Mouse (Mus musculus) left cerebral cortex, adult 8-10 months (tissue): Measurements from ENCODE around the gene Tbc1d10c. TPM values are rescaled to one million over a fixed set of nuclear protein-coding genes. Genes with fewer than 3 reads are reported as not detected.
"Not testable (repeated sequence)": the region's sequence is repeated elsewhere in the genome, so short reads cannot be mapped to it uniquely, and the experiment has no call there.

ENCODE experiments used
- DNase-seq, 2 experiments: peaks; one replicate each; pipeline ENCODE4 v3.0.0; 2022; ENCODE audit warnings: low spot score in 2 of 2
- microRNA-seq, 2 experiments: library from miRNA; unstranded; fragments of <30 nt; microRNA quantifications; one replicate each; pipeline ENCODE4 v1.2.0; 2022
- total RNA-seq, 4 experiments: library from RNA; stranded (reverse); gene quantifications; 2 replicates each; pipeline ENCODE4 v1.2.4; 2022

The Tbc1d10c gene
- total RNA-seq, 4 experiments from 2014 or later, result 1.6 to 3.3 (median 2.7) TPM

DNA sequence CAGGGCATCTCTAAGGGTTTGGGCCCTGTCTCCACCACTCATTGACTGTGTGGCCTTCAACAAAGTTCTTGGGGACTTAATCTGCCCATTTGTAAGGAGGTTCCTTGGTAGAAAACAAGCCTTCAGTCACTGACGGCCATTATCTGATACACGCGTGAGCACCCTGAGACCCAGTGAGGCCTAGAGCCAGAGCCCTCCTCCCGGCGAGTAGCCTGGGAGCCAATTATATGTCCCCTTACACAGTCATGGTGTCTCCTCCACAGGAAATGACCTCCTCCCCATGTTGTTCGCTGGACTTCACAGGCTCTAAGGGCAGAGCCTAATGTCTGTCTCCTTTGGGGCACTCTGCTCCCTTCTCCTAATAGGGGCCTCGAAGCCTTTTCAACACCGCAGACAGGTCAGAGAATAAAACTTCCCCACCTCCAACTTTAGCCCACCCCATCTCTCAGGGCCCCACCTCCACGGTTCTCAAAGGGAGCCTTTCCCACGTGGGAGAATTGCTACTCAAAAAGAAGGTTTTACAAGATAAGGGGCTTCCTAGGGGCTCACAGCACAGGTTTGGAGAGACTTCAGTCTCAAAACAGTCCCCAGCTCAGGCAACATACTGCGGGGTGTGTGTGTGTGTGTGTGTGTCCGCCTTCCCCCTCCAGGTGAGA lies 44.6 kb downstream of the Tbc1d10c start:
- DNase-seq, result no peak

DNA sequence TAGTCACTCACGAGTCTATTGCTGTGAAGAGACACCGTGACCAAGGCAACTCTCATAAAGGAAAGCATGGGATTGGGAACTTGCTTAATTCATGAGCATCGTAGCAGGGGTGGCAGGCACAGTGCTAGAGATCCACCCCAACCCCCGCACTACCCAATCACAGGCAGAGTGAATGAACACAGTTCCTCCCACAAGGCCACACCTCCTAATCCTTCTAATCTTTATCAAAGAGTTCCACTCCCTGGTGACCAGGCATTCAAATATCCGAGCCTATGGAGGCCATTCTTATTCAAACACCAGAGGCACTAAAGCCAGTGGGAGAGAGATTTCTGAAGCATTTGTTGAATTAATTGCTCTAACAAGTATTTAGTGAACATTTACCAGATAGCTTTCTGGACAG lies 45.1 kb downstream of the Tbc1d10c start:
- no peak for DNase-seq

DNA sequence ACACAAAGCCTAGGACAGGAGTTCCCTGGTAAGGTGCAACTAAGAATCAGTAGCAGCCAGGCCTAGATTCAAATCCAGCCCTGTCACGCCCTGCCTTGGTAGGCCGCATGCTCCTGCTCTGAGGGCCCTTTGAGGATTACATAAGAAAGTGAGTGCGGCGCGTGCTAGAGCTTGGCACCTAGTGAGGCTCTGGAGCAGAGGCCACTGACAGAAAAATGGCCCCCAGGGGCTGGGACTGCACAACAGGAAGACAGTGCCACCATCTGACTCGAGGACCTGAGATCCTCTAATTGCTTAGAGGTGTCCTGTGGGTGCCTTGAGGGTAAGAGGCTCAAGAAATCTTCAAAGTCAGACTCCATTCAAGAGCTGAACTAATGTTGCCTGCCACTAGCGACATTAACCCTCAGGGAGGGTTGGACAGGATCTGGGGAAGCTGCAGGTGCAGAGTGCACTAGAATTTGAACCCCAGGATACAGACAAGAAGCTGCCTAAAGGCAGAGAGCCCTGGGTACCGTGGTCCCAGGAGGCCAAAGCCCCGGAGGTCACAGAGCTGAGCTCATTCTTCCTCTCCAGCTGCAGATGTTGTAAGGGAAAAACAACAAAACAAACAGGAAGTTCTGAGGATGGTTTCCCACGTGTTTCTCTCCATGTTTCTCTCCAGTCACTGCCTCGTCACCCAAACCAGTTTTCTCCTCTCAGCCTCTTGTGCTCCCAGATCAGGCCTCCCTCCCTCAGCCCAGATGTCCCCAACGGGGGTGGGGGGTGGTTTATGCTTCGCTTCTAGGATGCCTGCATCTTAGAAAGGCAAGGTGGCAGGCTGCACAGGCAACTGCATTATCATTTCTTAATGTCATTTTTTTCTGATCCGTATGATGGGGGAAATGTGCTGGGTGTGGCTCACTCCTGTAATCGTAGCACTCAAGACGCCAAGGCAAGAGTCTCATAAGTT lies 46.3 kb downstream of the Tbc1d10c start:
- no peak for DNase-seq

DNA sequence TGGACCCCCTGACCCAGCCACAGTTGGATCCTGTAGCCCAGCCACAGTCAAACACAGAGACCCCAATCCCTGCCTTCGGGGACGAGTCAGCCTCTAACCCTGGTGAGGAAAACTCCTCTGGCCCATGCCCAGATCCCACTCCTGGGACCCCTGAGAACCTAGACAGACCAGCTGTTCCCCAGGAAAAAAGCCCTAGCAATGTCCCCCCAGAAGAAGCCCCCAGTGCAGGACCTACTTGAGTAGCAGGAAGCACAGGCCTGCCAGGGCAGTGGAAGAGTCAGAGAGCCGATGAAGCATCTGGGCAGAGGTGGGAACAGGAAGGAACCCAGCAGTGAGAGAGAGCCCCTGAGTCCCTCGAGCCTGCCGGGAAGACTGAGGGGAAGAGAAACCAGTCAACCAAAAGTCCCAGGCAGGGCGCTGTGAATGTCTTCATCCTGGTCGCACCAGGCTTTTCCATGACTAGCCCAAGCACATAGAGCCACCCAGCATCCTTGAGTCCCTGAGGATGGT lies 47.3 kb downstream of the Tbc1d10c start, which contains the start of gene Cabp4:
TSS of gene Cabp4 (minus strand) at position 275 of the 510 bp plus-strand sequence.
- no peak for DNase-seq

DNA sequence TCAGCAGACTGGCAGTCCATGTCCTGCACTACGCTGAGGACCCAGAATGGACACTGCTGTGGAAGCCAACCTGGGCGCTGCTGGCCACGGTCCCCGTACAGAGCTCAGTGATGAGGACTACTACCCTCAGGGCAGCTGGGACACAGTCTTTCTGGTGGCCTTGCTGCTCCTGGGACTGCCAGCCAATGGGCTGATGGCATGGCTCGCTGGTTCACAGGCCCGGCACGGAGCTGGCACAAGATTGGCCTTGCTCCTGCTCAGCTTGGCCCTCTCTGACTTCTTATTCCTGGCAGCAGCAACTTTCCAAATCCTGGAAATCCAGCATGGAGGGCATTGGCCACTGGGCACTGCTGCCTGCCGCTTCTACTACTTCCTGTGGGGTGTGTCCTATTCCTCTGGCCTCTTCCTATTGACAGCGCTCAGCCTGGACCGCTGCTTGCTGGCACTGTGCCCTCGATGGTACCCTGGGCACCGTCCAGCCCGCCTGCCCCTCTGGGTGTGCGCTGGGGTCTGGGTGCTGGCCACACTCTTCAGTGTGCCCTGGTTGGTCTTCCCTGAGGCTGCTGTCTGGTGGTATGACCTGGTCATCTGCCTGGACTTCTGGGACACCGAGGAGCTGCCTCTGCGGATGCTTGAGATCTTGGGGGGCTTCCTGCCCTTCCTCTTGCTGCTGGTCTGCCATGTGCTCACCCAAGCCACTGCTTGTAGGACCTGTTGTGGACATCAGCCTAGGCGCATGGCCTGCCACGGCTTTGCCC lies 48.5 kb downstream of the Tbc1d10c start:
- no peak for DNase-seq

DNA sequence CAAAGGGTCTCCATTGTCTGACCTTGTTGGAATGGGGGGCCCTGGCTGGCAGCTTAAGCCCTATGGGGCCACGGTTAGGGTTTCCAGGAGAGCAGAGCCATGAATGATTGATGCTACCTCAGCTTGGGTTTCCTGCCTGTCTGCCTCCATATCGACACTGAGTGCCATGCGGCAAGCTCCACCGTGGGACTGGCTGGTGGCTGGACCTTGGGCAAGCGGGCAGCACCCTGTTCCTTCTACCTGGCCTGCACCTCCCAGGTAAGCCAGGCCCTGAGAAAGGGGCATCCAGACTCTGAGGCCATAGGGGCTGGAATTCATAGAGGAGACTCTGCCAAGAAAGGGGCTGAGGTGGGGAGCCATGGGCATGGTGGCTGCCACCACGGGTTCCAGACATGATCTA lies 50.9 kb downstream of the Tbc1d10c start:
- no peak for DNase-seq

DNA sequence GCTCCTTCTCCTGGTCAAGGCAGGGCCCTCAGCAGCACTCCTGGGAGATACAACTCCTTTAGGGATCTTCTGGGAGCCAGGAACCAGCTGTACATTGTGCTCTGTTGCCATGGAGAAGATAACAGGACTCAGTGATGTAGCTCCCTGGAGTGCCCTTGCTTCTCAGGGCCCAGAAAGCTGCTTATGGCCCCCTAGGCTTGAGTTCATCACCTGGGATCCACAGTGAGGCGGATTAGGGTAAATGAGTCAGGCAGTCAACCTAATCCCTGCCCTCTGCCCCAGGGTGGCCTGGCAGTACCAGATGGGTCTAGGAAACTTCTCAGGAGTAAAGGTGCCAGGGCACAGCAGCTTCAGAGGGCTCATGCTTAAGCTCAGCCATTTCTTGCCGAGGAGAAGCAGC lies 51.6 kb downstream of the Tbc1d10c start, which contains the start of gene Gpr152:
TSS of gene Gpr152 (plus strand) at position 342 of the 400 bp plus-strand sequence.
- DNase-seq, result no peak

DNA sequence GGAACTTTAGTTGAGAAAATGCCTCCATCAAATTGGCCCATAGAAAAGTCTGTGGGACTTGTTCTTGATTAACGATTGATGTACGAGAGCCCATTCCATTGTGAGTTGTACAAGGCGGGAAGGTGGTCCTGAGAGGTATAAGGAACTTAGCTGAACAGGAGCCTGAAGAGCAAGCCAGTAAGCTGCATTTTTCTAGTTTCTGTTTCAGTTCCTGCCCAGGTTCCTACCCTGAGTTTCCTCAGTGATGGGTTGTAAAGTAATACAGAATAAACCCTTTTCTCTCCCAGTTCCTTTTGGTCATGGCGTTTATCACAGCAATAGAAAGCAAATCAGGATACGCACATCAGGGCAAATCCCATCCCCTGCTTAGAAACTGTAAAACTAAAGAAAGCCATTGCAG lies 53.2 kb downstream of the Tbc1d10c start:
- DNase-seq, result no peak

DNA sequence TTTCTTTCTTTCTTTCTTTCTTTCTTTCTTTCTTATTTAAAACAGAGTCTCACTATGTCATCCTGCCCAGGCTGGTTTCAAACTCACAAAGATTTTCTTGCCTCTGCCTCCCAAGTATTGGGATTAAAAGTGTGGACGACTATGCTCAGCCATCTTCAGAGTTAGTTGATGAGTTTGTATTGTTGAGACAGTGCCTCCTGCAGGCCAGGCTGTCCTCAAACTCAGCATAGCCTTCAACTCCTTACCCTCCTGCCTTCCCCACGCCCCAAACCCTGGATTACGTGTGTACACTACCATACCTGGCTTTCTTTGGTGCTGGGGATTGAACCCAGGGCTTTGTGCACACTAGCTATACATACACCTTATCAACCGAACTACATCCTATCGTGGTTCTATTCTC lies 54.6 kb downstream of the Tbc1d10c start:
- DNase-seq, result no peak

DNA sequence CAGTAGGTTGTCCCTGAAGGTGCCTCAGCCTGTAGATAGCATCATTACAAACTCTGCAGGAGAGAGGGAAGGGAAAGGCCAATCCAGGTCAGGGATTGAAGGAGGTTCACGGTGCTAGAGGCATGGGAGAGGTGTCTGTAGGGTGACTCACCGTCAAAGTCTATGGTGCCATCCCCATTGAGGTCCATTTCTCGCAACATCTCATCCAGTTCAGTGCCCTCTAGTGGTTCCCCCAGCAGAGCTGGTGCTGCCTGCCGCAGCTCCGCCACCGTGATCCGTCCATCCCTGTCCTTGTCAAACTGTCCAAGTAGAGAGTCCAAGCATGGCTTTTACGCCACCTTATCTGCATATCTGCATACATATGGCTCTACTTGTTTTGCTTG lies 55.1 kb downstream of the Tbc1d10c start:
- DNase-seq, result not testable (repeated sequence)

DNA sequence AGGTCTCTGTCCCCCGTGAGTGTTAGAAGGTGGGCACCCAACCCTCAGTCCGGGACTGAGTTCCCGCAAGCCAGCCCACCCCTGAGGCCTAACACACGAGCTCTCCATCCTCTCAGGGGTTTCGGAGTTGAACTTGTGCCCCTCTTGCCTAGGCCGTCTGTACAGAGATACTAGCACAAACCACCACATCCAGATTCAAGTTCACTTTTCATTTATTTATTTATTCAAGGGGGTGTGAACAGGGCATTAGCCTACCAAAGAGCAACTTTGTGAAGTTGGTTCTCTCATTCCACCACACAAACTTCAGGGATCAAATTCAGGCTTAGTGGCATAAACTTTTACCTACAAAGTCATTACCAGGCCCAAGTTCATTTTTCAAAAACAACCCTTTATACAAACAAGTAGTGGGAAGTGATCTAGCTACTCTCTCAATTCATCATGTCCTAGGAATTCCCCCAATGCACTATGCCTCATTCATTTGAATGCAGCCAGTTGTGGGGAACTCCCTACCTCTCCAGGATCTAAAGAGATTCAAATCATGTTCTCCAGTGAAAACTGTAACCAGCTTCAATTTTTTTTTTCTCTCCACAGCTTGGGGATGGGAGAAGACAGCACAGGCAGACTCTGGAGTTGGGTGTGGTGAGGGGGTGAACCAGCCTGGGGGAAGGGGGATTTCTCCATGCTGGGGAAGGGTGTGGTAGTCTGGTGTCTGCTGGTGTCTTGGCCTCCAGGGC lies 55.7 kb downstream of the Tbc1d10c start:
- not testable (repeated sequence) for DNase-seq

DNA sequence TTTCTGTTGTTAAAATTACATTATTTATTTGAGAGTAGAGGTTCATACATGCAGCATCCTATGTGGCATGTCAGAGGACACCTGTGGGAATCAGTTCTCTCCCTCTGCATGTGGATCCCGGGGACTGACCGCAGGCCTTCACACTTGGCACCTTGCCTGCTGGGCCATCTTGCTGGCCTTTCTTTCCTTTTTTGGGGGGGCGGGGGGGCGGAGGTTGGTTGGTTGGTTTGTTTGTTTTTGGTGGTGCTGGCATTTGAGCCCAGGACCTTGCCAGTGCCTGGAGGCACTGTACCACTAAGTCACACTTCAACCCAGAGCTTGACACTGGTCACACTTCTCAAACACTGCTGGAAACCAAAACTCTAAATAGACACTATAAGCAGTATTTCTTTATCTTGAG lies 56.7 kb downstream of the Tbc1d10c start:
- DNase-seq, result no peak

Small RNAs within 50 kb of the gene (microRNA-seq; reads per million reads assigned to microRNA genes)
- 0 reads per million in 2 experiments for gene Gm26115

Other genes with a start within 250 kb of the Tbc1d10c start
- under 1 TPM in 2 of 4 experiments, not detected in 2; 0.44 to 0.50 TPM for gene Aldh3b3, start 232.6 kb downstream of the Tbc1d10c start, total RNA-seq
- 1 to 10 TPM in 1 of 4 experiments, under 1 TPM in 3; 0.80 to 1.3 (median 0.91) TPM for gene Aldh3b2, start 219.0 kb downstream of the Tbc1d10c start, total RNA-seq
- 1 to 10 TPM; 2.9 to 5.0 (median 4.5) TPM for gene Acy3, start 204.7 kb downstream of the Tbc1d10c start, total RNA-seq
- not detected for gene Tbx10, start 198.5 kb downstream of the Tbc1d10c start, total RNA-seq
- 10 to 100 TPM in 1 of 4 experiments, 1 to 10 TPM in 3; 7.4 to 10.5 (median 8.9) TPM for gene Nudt8, start 190.7 kb downstream of the Tbc1d10c start, total RNA-seq
- gene Gm49405, start 190.7 kb downstream of the Tbc1d10c start, total RNA-seq, result 1 to 10 TPM in 2 of 4 experiments, under 1 TPM in 2; 0.76 to 1.3 (median 1.1) TPM
- 10 to 100 TPM in 1 of 4 experiments, 1 to 10 TPM in 3; 3.9 to 11.7 (median 4.1) TPM for gene Doc2g, start 188.0 kb downstream of the Tbc1d10c start, total RNA-seq
- gene Ndufv1, start 178.5 kb downstream of the Tbc1d10c start, total RNA-seq, result 100 to 1,000 TPM; 243 to 273 (median 258) TPM
- 100 to 1,000 TPM; 405 to 436 (median 416) TPM for gene Gstp1, start 153.3 kb downstream of the Tbc1d10c start, total RNA-seq
- 10 to 100 TPM; 43.0 to 73.3 (median 55.7) TPM for gene Gstp2, start 145.3 kb downstream of the Tbc1d10c start, total RNA-seq
- gene Gstp3, start 131.7 kb downstream of the Tbc1d10c start, total RNA-seq, result not detected
- not detected for gene Cabp2, start 109.7 kb downstream of the Tbc1d10c start, total RNA-seq
- 10 to 100 TPM; 20.2 to 28.9 (median 23.4) TPM for gene Cdk2ap2, start 94.1 kb downstream of the Tbc1d10c start, total RNA-seq
- gene Pitpnm1, start 91.3 kb downstream of the Tbc1d10c start, total RNA-seq, result 100 to 1,000 TPM; 199 to 206 (median 205) TPM
- 100 to 1,000 TPM; 120 to 143 (median 134) TPM for gene Aip, start 65.4 kb downstream of the Tbc1d10c start, total RNA-seq
- under 1 TPM in 1 of 4 experiments, not detected in 3; 0.08 TPM for gene Gpr152, start 51.5 kb downstream of the Tbc1d10c start, total RNA-seq
- gene Cabp4, start 47.3 kb downstream of the Tbc1d10c start, total RNA-seq, result under 1 TPM in 3 of 4 experiments, not detected in 1; 0.17 to 0.37 (median 0.34) TPM
- 10 to 100 TPM; 86.9 to 98.0 (median 92.5) TPM for gene Coro1b, start 42.7 kb downstream of the Tbc1d10c start, total RNA-seq
- 1 to 10 TPM; 1.6 to 2.2 (median 1.8) TPM for gene Ptprcap, start 37.7 kb downstream of the Tbc1d10c start, total RNA-seq
- 10 to 100 TPM; 28.6 to 39.6 (median 34.1) TPM for gene Rps6kb2, start 27.9 kb downstream of the Tbc1d10c start, total RNA-seq
- 10 to 100 TPM; 12.6 to 15.0 (median 13.4) TPM for gene Carns1, start 15.8 kb downstream of the Tbc1d10c start, total RNA-seq
- 100 to 1,000 TPM; 310 to 356 (median 326) TPM for gene Ppp1ca, start 781 bp upstream of the Tbc1d10c start, total RNA-seq
- gene Rad9a, start 10.4 kb upstream of the Tbc1d10c start, total RNA-seq, result 10 to 100 TPM in 3 of 4 experiments, 1 to 10 TPM in 1; 9.9 to 12.1 (median 11.0) TPM
- gene Clcf1, start 23.0 kb upstream of the Tbc1d10c start, total RNA-seq, result 1 to 10 TPM in 2 of 4 experiments, under 1 TPM in 2; 0.65 to 2.4 (median 1.2) TPM
- gene AC109138.7, start 23.1 kb upstream of the Tbc1d10c start, total RNA-seq, result not detected
- gene Pold4, start 40.6 kb upstream of the Tbc1d10c start, total RNA-seq, result 10 to 100 TPM; 16.1 to 23.6 (median 22.1) TPM
- gene Ssh3, start 77.9 kb upstream of the Tbc1d10c start, total RNA-seq, result 10 to 100 TPM; 40.6 to 55.7 (median 51.5) TPM
- gene Ankrd13d, start 91.9 kb upstream of the Tbc1d10c start, total RNA-seq, result 10 to 100 TPM; 60.1 to 72.5 (median 69.0) TPM
- gene Grk2, start 114.9 kb upstream of the Tbc1d10c start, total RNA-seq, result 100 to 1,000 TPM; 191 to 210 (median 203) TPM
- 10 to 100 TPM; 70.9 to 80.3 (median 75.2) TPM for gene Kdm2a, start 207.0 kb upstream of the Tbc1d10c start, total RNA-seq
- 1 to 10 TPM in 1 of 4 experiments, under 1 TPM in 3; 0.30 to 1.5 (median 0.47) TPM for gene Rhod, start 248.1 kb upstream of the Tbc1d10c start, total RNA-seq